In the genomic region with DNA sequence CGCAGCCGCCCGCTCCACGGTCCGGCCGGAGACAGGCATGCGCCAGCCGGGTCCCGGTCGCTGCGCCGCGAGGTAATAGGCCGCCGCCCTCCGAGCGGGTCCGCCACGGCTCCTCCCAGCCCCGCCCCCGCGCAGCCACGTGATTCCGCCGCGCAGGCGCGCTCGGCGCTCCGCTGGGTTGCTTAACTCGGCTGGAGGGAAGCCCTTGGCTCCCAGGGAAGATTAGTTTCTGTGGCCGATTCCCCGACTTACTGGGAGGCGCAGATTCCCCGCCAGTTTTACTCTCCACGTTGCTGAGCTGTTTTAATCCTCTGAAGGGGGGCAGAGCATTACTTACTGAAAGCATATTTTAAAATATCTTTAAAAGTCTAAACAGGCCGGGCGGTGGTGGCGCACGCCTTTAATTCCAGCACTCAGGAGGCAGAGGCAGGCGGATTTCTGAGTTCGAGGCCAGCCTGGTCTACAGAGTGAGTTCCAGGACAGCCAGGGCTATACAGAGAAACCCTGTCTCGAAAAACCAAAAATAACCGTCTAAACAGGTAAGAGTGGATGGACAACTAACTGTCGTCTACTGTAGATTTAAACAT, we compare ENCODE assay signal across 8 mouse cellular contexts. TPM values are rescaled to one million over a fixed set of nuclear protein-coding genes. Genes with fewer than 3 reads are reported as not detected.
DNase-seq lines count a peak whose midpoint lies in the region; ATAC-seq and TF ChIP-seq lines count a peak whose summit lies in the region.

A gene (minus strand): TSS at position 69 of the 587 bp plus-strand sequence.

- H3K4me3 ChIP-seq in gastrocnemius, adult 2 months = peak within 1 kb of the TSS; percentile 77
- peak within 1 kb of the TSS; percentile 54 for H3K4me3 ChIP-seq in hindbrain, postnatal 0 days (ENCODE audit: low read length)

- H3K4me1 ChIP-seq in hindbrain, postnatal 0 days (ENCODE audit: insufficient read depth, low read length) = peaks cover 5% of the 10 kb centered on the region; the same call in 1 of the 2 replicates

- peak within 1 kb of the TSS; percentile 58 for H3K9ac ChIP-seq in hindbrain, postnatal 0 days (replicated peaks; ENCODE audit: low read length)

- DNase-seq in ZHBTc4 (ENCODE audit: low read depth, low spot score) = peak; percentile 97
- DNase-seq in gastrocnemius, adult 2 months = peak; percentile 99
- DNase-seq in hindbrain, postnatal 0 days (ENCODE audit: low spot score) = peak; percentile 97
- DNase-seq in left cerebral cortex, adult 18-20 months (ENCODE audit: low spot score in 2 of 2) = peak; percentile 96 to 98
- peak; percentile 97 to 98 for DNase-seq in lung, postnatal 4 days
- DNase-seq in retina, postnatal 1 day = peak; percentile 96
- DNase-seq in thymus, postnatal 4 days = peak; percentile 99

- no peaks in the 10 kb centered on the region for H3K9me3 ChIP-seq in hindbrain, postnatal 0 days (ENCODE audit: low read length)

- H3K4me2 ChIP-seq in hindbrain, postnatal 0 days (ENCODE audit: low read depth, low read length) = peak within 1 kb of the TSS; percentile 72

- WGBS in hindbrain, postnatal 0 days = 14% methylated on average over 43 of the region's 46 CpGs

- intact Hi-C loops in gastrocnemius, adult 2 months (cut with DNase I) = loop anchor here (5.0 kb wide), 1 partner anchor 46 kb away; a partner anchor contains a TSS

- no peaks in the 10 kb centered on the region for H3K27me3 ChIP-seq in hindbrain, postnatal 0 days (ENCODE audit: insufficient read depth, low read length)

- H3K27ac ChIP-seq in gastrocnemius, adult 2 months = peak within 1 kb of the TSS; percentile 84
- peak within 1 kb of the TSS; percentile 36; the same call in 1 of the 2 replicates for H3K27ac ChIP-seq in hindbrain, postnatal 0 days

- no peak for TF ChIP-seq CTCF in gastrocnemius, adult 2 months (IDR thresholded peaks at IDR 0.05)
- no peak for TF ChIP-seq CTCF in hindbrain, postnatal 0 days (IDR thresholded peaks at IDR 0.05; ENCODE audit: low read depth)

- no peaks in the 10 kb centered on the region; the same call in 1 of the 2 replicates for H3K36me3 ChIP-seq in hindbrain, postnatal 0 days (ENCODE audit: insufficient read depth, low read length)

- ATAC-seq in common myeloid progenitor, adult 5-6 weeks (replicated peaks; ENCODE audit: low read depth, poor library complexity, severe bottlenecking) = peak; percentile 86
- ATAC-seq in hindbrain, postnatal 0 days = peak; percentile 98

RNA-seq across cellular contexts. Expression of the gene that starts here (rescaled TPM):
- total RNA-seq in common myeloid progenitor, adult 5-6 weeks (2017) = 8.1 and 8.7 TPM in 2 replicates
- 1 to 10 TPM; 4.6 to 5.1 TPM for total RNA-seq in gastrocnemius, adult 2 months (2021)
- 23.9 and 27.0 TPM in 2 replicates for total RNA-seq in hindbrain, postnatal 0 days (2014; rRNA removed)
- 23.8 and 24.9 TPM in 2 replicates for polyA plus RNA-seq in hindbrain, postnatal 0 days (2015; fragmentation: Nextera tagmentation; extraction: Ambion mirVana)
- total RNA-seq in left cerebral cortex, adult 18-20 months (2021) = 10 to 100 TPM; 29.9 to 30.8 TPM

Comparison
In these comparisons a context has a peak if more than half of its experiments do, and no peak if none do; other contexts are left out.
1. Peak in every context shown above with its lines: DNase-seq, ATAC-seq, H3K4me3 ChIP-seq and H3K27ac ChIP-seq.